Mouse (Mus musculus): ENCODE measurements at regions not wholly inside any gene's neighbourhood (a gene's known extent, or its start where the extent isn't known, plus 50 kb on each side); places are given as distances from the start of the nearest gene placed in this dataset.

DNA sequence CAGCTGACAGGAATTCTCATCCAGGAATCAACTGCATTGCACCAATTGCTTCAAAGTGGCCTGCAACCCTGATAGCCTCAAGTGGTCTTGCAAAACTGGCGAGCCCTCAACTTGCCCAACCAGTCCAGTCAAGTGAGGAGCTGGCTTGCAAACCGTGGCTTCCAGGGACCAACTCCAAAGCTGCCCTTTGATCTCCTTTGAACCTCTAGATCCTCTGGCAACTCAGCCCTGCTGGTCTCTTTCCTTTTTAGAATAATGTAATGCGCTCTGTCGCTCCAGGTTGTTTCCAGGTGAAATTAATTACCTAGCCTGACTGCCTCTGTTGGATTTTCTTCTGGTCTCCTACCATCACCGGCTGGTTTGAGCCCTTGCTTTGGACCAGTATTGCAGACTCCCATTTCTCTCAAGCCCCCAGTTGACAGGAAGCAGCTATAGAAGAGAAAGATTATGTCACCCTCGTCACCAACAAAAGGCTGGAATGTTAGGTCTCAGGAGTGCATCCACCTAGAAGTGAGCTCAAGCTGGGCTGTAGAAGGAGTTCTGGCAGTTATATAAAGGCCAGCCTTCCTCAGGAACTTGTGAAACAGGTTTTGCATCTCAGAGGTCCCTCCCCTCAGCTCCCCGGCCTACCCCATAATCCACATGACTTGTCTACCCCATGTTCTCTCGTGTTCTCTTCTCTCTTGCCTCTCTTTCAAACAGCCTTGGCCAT is 49.8 kb upstream of the Abcd3 start:
- intact Hi-C loops (cut with DNase I): no loop called here

Measured in adrenal gland (tissue).